Mouse (Mus musculus): ENCODE measurements around the gene Tmem178. TPM values are rescaled to one million over a fixed set of nuclear protein-coding genes. Genes with fewer than 3 reads are reported as not detected.

The Tmem178 gene
- polyA plus RNA-seq, 1 experiment from 2014 or later: 4.0 TPM

DNA sequence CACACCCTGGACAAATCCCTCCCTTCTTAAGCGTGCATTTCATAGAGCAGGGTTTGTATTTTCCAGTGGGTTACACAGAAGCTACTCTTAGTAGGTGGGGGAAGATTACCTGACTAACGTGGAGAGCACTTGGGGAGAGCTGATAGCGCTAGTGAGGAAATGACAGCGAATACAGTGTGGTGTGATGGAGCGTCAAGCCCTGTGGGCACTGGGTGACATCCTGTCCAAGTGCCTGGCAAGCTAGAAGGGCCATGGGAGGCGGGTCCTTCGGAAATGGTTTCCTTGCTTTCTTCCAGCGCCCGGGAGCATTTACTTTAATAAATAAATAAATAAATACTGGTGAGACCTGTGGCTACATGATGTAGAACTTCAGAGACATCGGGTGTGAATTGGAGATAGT, 5.5 kb downstream of the Tmem178 start:
- Histone ChIP-seq H3K36me3 (ENCODE audit: control insufficient read depth, insufficient read depth) (no peaks in the 10 kb centered on the region), H3K9ac (ENCODE audit: low read length) (no peak overlapping the region), H3K4me2 (ENCODE audit: low read depth, low read length) (no peak overlapping the region), H3K4me1 (ENCODE audit: control insufficient read depth, insufficient read depth, low read length) (peaks cover 12% of the 10 kb centered on the region), H3K9me3 (replicated peaks; ENCODE audit: control insufficient read depth, low read length) (no peaks in the 10 kb centered on the region), H3K27me3 (ENCODE audit: control insufficient read depth, insufficient read depth, low read length) (peaks cover 16% of the 10 kb centered on the region), H3K27ac (ENCODE audit: low read length) (no peak overlapping the region), H3K4me3 (ENCODE audit: low read length) (no peak overlapping the region)
- 80% methylated on average over 10 of the region's 10 CpGs for WGBS
- ATAC-seq (replicated peaks; ENCODE audit: extremely low read depth, insufficient read depth, low FRiP score): no peak

DNA sequence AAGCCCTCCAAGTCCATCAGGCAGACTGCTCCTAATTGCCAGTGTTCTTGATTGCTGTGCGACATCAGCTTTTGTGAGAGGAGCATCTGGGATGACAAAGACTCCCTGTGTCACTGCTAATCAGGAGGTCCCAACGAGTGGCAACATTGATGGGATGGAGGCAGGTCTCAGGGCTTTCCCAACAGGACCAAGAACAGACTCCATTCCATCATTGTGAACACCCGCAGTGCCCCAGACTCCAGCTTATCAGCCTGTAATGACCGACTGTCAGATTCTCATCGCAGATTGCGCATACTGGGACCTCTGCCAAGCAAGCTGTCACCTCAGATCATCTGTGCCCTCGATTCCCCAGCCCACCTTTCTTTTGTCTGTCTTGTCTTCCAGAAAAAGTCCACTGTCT, 7.9 kb downstream of the Tmem178 start:
- no peak overlapping the region for H3K9ac ChIP-seq (ENCODE audit: low read length)
- 56% methylated on average over 7 of the region's 7 CpGs for WGBS
- no peak for ATAC-seq (replicated peaks; ENCODE audit: extremely low read depth, insufficient read depth, low FRiP score)
- H3K36me3 ChIP-seq (ENCODE audit: control insufficient read depth, insufficient read depth): no peaks in the 10 kb centered on the region
- H3K9me3 ChIP-seq (replicated peaks; ENCODE audit: control insufficient read depth, low read length): no peaks in the 10 kb centered on the region
- no peak overlapping the region for H3K27ac ChIP-seq (ENCODE audit: low read length)
- peaks cover 9% of the 10 kb centered on the region; the same call in 1 of the 2 replicates for H3K27me3 ChIP-seq (ENCODE audit: control insufficient read depth, insufficient read depth, low read length)
- peaks cover 12% of the 10 kb centered on the region for H3K4me1 ChIP-seq (ENCODE audit: control insufficient read depth, insufficient read depth, low read length)
- H3K4me3 ChIP-seq (ENCODE audit: low read length): no peak overlapping the region
- H3K4me2 ChIP-seq (ENCODE audit: low read depth, low read length): no peak overlapping the region

- peaks cover 12% of the 10 kb centered on the region for H3K4me1 ChIP-seq (ENCODE audit: control insufficient read depth, insufficient read depth, low read length)
- no peak overlapping the region for H3K9ac ChIP-seq (ENCODE audit: low read length)
- WGBS: 75% methylated on average over 7 of the region's 7 CpGs
- H3K27ac ChIP-seq (ENCODE audit: low read length): no peak overlapping the region
- no peak overlapping the region for H3K4me2 ChIP-seq (ENCODE audit: low read depth, low read length)
- H3K36me3 ChIP-seq (ENCODE audit: control insufficient read depth, insufficient read depth): no peaks in the 10 kb centered on the region
- no peak overlapping the region for H3K4me3 ChIP-seq (ENCODE audit: low read length)
- H3K9me3 ChIP-seq (replicated peaks; ENCODE audit: control insufficient read depth, low read length): peaks cover 5% of the 10 kb centered on the region
- ATAC-seq (replicated peaks; ENCODE audit: extremely low read depth, insufficient read depth, low FRiP score): no peak
- 0 out of 2 replicates have a peak, but pooled peaks cover 5% of the 10 kb centered on the region for H3K27me3 ChIP-seq (ENCODE audit: control insufficient read depth, insufficient read depth, low read length)
These were observed 11.0 kb downstream of the Tmem178 start for GRCm38 (mm10) chr17:80955415-80955814.

GRCm38 (mm10) chr17:80955998-80956811, 11.8 kb downstream of the Tmem178 start:
- no peak overlapping the region for H3K27ac ChIP-seq (ENCODE audit: low read length)
- 82% methylated on average over 10 of the region's 10 CpGs for WGBS
- peaks cover 12% of the 10 kb centered on the region for H3K4me1 ChIP-seq (ENCODE audit: control insufficient read depth, insufficient read depth, low read length)
- no peak overlapping the region for H3K4me3 ChIP-seq (ENCODE audit: low read length)
- H3K4me2 ChIP-seq (ENCODE audit: low read depth, low read length): no peak overlapping the region
- H3K27me3 ChIP-seq (ENCODE audit: control insufficient read depth, insufficient read depth, low read length): 0 out of 2 replicates have a peak, but pooled peaks cover 3% of the 10 kb centered on the region
- H3K9ac ChIP-seq (ENCODE audit: low read length): no peak overlapping the region
- peaks cover 7% of the 10 kb centered on the region for H3K9me3 ChIP-seq (replicated peaks; ENCODE audit: control insufficient read depth, low read length)
- ATAC-seq (replicated peaks; ENCODE audit: extremely low read depth, insufficient read depth, low FRiP score): no peak
- H3K36me3 ChIP-seq (ENCODE audit: control insufficient read depth, insufficient read depth): no peaks in the 10 kb centered on the region

DNA sequence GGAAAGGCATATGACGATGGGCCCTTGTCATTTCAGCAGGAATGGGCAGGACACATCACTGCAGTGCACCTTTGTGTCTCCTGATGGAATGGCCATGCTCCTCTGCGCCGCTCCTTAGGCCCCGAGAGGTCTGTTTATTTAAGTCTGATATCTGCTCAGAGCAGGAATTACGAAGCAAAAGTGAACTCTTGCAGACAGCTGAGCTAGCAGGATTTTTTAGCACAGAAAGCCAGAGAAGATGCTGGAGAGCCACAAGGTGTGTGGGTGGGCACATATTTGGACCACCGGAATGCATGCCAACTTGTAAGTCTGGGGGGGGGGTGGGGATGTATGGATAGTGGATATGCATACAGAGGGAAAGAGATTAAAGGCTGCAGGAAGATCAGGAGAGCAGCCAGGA, 13.9 kb downstream of the Tmem178 start:
- H3K4me3 ChIP-seq (ENCODE audit: low read length): no peak overlapping the region
- H3K27ac ChIP-seq (ENCODE audit: low read length): no peak overlapping the region
- no peak overlapping the region for H3K4me2 ChIP-seq (ENCODE audit: low read depth, low read length)
- no peak for ATAC-seq (replicated peaks; ENCODE audit: extremely low read depth, insufficient read depth, low FRiP score)
- peaks cover 7% of the 10 kb centered on the region for H3K9me3 ChIP-seq (replicated peaks; ENCODE audit: control insufficient read depth, low read length)
- no peaks in the 10 kb centered on the region for H3K36me3 ChIP-seq (ENCODE audit: control insufficient read depth, insufficient read depth)
- H3K4me1 ChIP-seq (ENCODE audit: control insufficient read depth, insufficient read depth, low read length): 0 out of 2 replicates have a peak, but pooled peaks cover under 1% of the 10 kb centered on the region
- H3K27me3 ChIP-seq (ENCODE audit: control insufficient read depth, insufficient read depth, low read length): 0 out of 2 replicates have a peak, but pooled peaks cover 3% of the 10 kb centered on the region
- 57% methylated on average over 6 of the region's 6 CpGs for WGBS
- H3K9ac ChIP-seq (ENCODE audit: low read length): no peak overlapping the region

DNA sequence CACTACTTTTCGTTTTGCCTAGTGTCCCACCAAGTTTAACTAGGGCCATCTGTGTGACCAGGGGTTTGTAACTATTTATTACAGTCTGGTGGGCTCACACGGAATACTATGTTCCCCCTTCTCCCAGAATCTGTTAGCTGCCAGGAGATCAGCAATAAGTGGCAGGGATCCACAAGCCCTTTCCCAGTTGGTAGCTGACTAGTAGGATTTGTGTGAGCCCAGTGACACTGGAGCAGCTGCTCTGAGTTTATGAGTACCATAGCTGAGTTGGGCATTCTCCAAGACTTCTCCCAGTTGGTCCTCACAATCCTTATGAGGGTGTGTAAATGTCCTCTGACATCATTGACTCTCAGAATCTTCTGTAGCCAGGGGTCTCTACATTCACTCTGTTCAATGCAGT, 15.4 kb downstream of the Tmem178 start:
- Histone ChIP-seq H3K4me1 (ENCODE audit: control insufficient read depth, insufficient read depth, low read length) (no peaks in the 10 kb centered on the region), H3K4me2 (ENCODE audit: low read depth, low read length) (no peak overlapping the region), H3K27me3 (ENCODE audit: control insufficient read depth, insufficient read depth, low read length) (0 out of 2 replicates have a peak, but pooled peaks cover 3% of the 10 kb centered on the region), H3K4me3 (ENCODE audit: low read length) (no peak overlapping the region), H3K9ac (ENCODE audit: low read length) (no peak overlapping the region), H3K9me3 (replicated peaks; ENCODE audit: control insufficient read depth, low read length) (peaks cover 7% of the 10 kb centered on the region), H3K36me3 (ENCODE audit: control insufficient read depth, insufficient read depth) (no peaks in the 10 kb centered on the region), H3K27ac (ENCODE audit: low read length) (no peak overlapping the region)
- ATAC-seq (replicated peaks; ENCODE audit: extremely low read depth, insufficient read depth, low FRiP score): no peak
- WGBS: 73% methylated on average over 2 of the region's 2 CpGs

DNA sequence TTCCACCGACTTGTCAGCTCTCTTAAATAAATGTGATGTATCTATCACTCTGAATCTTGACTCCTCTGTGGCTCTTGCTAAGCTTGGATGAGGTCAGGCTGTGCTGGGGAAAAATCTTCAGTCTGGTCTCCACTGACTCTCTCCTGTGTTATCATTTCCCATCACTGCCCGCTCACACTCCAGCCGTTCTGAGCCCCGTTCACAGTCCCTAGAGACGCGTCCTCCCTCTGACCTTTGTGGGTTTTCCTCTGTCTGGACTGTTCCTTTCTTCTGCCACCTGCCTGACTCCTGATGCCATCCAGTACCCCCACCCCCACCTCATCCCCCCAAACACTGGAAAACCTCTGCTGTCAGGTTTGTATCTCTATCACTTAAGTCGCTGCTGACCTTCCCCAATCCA, 23.0 kb downstream of the Tmem178 start:
- Histone ChIP-seq H3K4me1 (ENCODE audit: control insufficient read depth, insufficient read depth, low read length) (peaks cover 21% of the 10 kb centered on the region), H3K4me2 (ENCODE audit: low read depth, low read length) (no peak overlapping the region), H3K27ac (ENCODE audit: low read length) (no peak overlapping the region), H3K9me3 (replicated peaks; ENCODE audit: control insufficient read depth, low read length) (no peaks in the 10 kb centered on the region), H3K27me3 (ENCODE audit: control insufficient read depth, insufficient read depth, low read length) (no peaks in the 10 kb centered on the region), H3K36me3 (ENCODE audit: control insufficient read depth, insufficient read depth) (no peaks in the 10 kb centered on the region), H3K9ac (ENCODE audit: low read length) (no peak overlapping the region), H3K4me3 (ENCODE audit: low read length) (no peak overlapping the region)
- ATAC-seq (replicated peaks; ENCODE audit: extremely low read depth, insufficient read depth, low FRiP score): no peak
- WGBS: 37% methylated on average over 7 of the region's 7 CpGs

DNA sequence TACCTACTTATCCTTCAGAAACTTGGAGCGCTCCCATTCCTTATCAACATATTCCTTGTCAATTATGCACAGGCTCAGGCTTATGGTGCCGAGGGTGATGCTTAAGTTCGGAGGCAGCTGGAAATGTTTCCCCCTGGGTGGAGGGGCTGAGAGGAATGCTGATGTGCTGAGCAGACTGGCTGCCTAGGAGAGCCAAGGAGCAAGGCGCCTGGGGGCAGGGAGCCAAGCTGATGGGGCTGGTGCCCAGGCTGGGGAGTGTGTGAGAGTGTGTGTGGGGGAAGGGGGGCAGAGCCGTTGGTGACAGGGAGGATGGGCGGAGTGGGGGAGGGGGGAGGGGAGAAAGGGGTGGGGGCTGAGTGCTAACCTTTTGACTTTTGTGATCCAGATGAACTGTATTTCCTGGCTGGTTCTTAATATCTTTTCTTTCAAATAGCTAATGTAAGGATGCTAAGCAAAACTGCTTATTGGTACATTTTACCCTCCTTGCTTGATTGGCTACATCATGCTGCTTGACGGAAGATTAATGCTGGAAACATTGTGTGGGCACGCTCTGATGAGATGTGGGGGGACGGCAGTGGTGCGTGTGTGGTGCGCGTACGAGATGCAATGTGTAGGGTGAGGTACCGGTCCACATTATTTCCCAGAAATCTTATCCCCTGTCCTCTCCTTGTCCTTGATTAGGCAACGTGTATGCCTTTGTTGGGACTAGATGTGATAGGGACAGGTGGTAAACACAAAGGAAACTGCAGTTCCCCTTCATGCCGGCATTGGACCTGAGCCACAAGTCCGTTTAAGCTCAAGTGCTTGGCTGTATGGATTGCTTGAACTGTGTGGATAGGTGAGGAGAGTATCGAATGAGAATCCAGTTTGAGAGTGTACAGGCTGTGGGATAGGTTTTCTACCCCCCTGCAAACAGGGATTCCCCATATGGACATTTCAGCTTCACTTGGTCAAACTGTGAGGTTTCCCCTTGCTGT, 25.5 kb downstream of the Tmem178 start:
- H3K27me3 ChIP-seq (ENCODE audit: control insufficient read depth, insufficient read depth, low read length): no peaks in the 10 kb centered on the region
- H3K9me3 ChIP-seq (replicated peaks; ENCODE audit: control insufficient read depth, low read length): no peaks in the 10 kb centered on the region
- no peaks in the 10 kb centered on the region for H3K36me3 ChIP-seq (ENCODE audit: control insufficient read depth, insufficient read depth)
- no peak overlapping the region for H3K4me3 ChIP-seq (ENCODE audit: low read length)
- WGBS: 50% methylated on average over 18 of the region's 18 CpGs
- H3K9ac ChIP-seq (ENCODE audit: low read length): 0 out of 2 replicates have a peak overlapping the region, but pooled peaks have one; percentile 9
- H3K4me1 ChIP-seq (ENCODE audit: control insufficient read depth, insufficient read depth, low read length): peaks cover 21% of the 10 kb centered on the region
- peak overlapping the region; percentile 21; the same call in 1 of the 2 replicates for H3K4me2 ChIP-seq (ENCODE audit: low read depth, low read length)
- H3K27ac ChIP-seq (ENCODE audit: low read length): no peak overlapping the region
- peak; percentile 75 for ATAC-seq (replicated peaks; ENCODE audit: extremely low read depth, insufficient read depth, low FRiP score)

All from heart, embryonic 16.5 days (tissue).